Mouse (Mus musculus) right cerebral cortex, postnatal 10 days (tissue): ENCODE measurements around the gene Aldh1a1.
"Not testable (repeated sequence)": the region's sequence is repeated elsewhere in the genome, so short reads cannot be mapped to it uniquely, and the experiment has no call there.

Experiments used
- DNase-seq, 2 experiments: peaks; one replicate each; pipeline ENCODE4 v3.0.0; 2021; ENCODE audit warnings: low spot score in 2 of 2

Gene Aldh1a1

DNA sequence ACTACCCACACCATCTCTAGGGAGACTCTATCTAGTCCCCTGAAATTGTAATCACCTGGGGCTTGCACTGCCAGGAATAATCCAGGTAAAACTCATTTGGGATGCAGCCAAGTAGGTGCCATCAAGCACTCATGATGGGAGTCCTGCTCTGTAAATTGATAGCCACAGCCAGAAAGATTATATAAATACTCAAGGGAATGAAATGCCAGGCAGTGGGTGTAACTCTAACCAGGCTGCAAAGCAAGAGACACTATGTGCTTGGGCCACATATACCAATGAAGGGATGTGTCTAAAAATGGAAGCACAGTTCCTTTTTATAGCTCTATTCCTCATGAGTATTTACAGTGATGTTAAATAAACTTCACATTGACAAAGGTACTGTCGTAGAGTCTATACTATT lies 56.9 kb downstream of the Aldh1a1 start:
- DNase-seq: no peak

DNA sequence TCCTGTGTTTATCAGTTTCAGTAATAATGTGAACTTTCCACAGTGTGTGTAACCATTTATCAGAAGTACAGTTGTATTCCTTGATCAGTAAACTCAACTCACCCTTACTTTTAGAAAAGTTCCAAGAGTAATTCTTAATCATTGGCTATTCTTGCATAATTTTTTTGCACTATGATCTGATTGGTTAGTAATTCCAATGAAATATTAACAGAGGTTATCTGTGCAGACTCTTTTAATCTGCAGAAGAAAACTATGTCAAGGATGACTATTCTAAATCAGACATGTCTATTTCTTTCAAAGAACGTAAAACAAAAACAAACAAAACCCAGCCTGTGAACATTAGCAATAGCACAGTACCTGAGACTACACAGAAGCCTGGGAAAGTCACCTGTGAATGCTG lies 62.9 kb downstream of the Aldh1a1 start:
- DNase-seq: no peak

DNA sequence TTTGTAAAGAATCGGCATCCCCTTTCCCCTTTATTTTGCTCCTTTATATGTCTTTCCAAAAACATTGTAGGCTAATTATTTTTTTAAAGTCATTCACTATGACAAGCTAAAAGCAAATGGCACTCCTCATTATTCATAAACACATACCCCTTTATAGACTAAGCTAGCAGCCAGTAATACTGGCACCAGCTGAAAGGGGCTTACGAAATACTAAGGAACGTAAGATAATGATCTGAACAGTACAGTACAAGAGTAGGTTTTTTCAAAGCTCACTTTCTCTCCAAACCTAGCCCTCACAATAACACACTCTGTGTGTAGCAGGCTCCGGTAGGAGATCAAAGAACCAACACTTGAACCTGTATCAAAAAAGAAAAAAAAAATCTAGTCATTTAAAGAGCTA lies 64.7 kb downstream of the Aldh1a1 start:
- no peak for DNase-seq

DNA sequence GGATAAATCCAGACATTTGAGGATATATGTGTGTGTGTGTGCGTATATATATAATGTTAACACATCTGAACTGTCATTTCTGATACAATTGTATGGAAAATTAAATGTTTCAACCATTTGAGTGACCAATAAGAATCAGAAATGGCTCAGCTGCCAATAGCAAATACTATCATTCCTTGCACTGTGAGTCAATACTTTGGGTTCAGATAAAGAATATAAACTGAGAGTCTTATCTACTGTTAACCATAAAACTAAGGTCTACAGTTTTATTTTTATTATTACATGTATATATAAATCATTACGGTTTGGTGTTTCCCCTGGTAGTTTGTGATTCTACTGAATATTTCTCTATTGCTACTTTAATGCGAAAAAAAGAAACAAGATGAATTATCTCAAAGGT lies 65.6 kb downstream of the Aldh1a1 start:
- no peak for DNase-seq

DNA sequence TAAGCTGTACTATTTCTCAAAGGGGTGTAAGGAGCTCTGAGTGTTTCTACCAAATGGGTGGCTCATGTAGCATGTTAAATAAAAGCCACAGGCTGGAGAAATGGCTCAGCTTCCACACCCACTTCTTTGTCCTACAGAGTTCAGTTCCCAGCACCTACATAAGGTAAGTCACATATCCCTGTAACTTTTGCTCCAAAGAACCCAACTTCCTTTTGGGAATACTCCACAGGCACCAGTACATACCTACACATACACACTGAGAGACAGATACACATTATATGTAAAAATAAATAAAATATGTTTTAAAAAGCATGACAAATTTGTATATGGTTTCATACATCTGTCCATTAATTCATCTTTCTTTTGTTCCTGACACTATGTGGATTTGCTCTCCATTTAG lies 66.0 kb downstream of the Aldh1a1 start:
- no peak for DNase-seq

DNA sequence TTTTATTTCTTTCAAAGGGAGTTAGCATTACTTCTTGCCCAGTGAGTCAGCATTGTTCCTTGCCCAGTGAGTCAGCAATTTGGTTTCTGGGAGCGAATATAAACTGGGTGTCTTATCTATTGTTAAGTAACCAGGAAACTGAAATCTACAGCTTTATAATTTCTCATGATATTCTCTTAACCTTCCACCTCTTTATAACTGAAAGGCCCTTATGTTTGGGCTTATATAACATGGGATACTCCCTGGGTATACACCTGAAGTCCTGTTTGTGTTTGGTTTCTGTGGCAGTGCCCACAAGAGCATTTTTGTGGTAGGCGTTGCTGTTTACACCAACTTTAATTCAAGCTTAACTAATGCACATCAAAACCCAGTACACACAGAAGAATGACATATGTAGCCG lies 66.4 kb downstream of the Aldh1a1 start:
- no peak for DNase-seq

DNA sequence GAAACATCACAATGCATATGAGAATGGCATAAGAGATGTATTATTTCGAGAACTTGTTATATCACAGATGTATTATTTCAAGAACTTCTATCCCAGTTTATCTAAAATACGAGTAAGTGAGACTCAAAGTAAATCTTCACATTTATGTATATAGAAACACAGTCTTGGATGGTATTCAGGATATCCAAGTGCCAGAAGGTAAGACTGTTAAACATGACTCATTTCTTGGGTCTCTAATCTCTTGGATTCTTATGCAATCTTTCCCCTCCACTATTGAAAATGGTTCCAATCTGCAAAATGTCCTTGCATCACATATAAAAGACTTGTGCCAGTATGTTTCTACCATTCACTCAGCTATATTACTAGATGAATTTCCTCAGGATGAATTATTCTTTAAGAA lies 67.4 kb downstream of the Aldh1a1 start:
- no peak for DNase-seq

DNA sequence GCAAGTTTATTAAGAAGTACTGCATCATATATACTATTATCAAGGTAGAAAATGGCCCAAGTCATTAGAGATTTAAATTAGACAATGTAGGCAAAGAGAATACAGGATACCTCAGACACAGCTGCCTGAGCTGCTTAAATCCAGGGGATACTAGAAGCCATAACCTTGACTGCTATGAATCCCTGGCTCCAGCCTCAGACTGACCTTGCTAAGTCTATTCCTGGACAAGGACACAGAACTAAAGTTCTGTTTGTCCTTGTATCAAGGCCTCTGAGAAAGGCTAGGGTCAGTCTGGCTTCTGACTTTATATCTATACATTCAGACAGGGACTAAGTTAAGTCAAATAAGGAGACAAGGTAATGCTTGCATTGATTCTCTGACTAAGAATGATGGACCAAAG lies 69.9 kb downstream of the Aldh1a1 start:
- DNase-seq: no peak

DNA sequence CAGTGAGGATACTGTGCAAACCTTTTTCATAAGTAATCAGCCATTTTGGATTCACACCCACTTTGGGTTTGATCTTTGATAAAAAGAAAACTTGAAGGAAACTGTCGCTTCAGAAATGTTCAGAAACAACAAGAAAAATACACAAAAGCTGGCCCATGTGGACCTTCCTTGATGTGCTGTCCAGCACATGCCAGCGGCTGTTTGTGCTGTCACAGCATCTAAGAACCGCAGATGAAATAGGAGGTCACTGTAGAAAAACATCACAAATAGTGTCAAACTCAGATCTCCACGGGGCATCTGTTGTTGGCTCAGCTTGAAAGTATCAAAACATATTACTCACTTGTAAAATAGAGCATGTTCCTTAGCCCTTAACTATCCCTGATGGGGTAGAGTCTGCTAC lies 73.8 kb downstream of the Aldh1a1 start:
- DNase-seq: no peak

DNA sequence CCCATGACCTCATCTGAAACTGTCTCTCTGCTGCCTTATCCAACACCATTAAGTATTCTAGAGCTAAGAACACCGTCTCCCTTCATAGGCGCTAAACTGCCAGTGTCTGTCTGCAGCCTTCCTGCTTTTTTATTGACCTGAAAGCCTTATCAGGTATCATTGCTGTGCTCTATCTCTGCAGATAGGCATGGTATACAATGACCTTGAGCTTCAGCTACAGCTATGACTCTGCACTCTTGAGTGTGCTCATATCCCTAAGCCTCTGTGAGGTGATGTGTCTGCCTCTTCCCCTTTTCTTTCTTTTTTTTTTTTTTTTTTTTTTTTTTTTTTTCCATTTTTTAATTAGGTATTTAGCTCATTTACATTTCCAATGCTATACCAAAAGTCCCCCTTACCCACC lies 74.5 kb downstream of the Aldh1a1 start:
- DNase-seq: no peak

DNA sequence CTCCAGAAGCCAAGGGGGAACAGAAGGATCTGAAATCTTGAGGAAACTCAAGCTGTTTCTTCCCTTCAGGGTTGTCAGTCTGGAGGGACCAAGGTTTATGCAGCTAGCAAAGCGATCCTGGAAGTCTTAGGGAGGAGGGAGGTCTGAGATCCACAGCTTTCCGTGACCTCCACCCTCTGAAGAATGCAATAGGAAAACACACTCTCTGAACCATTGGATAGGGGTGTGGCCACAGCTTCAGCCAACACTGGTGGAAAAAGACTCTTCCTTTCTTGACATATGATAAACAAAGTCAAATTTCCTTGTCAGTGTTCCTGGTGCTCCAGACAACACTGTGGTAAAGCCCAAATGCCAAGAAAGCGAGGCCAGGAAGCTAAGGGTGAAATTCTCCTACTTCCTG lies 84.5 kb downstream of the Aldh1a1 start:
- DNase-seq: no peak

DNA sequence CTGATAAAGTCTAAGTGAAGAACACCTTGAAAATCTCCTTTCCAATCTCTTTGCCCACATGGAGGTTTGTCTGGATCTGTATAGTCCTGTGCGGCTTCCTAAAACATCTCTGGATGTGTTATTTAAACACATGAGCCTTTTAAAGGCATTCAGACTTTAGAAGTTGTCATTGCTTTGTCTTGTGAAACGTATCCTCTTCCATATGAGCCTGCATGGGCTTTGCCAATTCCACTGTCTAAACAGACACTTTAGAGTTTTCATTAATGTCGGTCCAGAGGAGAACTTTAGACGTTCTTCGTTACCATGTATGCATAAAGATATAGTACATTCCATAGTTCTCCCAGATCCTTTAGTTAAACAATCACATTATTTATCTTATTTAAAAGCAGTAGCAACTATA lies 84.9 kb downstream of the Aldh1a1 start:
- no peak for DNase-seq

DNA sequence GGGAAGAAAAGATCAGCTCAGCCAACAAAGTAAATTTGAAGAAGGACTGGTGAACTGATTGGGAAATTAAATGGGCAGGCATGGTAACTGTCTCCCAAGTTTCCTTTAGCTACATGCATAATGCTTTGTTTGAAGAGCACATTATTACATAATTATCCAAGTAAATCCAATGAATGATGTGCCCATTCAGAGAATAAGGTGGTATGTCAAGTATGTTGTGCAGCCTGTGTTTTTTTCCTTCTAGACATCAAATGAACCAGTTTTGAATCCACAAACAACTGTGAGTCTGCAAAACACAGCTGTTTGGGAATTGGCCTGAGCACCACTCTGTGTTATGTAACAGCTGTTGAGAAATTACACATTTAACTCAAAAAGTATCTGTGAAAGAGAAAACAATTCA lies 107.4 kb downstream of the Aldh1a1 start:
- no peak for DNase-seq

DNA sequence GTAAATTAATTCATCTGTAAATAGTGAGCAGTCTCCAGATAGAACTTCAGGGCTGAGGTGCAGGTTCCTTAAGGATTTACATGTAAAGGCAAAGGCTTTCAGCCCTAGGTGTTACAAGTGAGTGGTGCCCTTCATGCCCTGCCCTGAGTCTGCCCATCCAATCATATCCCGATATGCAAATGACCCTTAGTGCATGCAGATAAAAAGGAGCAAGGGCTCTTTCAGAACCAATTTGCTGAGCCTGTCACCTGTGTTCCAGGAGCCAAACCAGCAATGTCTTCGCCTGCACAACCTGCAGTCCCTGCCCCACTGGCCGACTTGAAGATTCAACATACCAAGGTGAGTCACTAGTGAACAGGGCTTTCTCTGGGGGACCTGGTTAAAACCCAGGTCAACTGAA lies 109.2 kb downstream of the Aldh1a1 start:
- no peak for DNase-seq

DNA sequence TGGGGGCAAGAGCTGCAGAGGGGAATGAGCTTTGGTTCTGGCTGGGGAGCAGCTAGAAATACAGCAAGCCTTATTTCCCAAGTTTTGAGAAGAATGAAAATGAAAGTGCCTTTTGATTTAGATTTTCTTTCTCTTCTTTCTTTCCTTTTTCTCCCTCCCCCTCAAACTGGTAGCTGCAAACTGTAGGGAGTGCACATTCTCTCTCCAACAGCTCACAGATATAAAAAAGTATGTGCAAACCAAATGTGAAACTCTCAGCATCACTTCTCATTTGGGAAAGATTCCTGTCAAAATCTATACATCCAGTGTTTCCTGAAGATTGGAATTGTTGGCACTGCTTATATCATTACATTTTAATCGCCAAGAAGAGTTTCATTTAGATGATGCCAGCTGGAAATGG lies 110.7 kb downstream of the Aldh1a1 start:
- no peak for DNase-seq

DNA sequence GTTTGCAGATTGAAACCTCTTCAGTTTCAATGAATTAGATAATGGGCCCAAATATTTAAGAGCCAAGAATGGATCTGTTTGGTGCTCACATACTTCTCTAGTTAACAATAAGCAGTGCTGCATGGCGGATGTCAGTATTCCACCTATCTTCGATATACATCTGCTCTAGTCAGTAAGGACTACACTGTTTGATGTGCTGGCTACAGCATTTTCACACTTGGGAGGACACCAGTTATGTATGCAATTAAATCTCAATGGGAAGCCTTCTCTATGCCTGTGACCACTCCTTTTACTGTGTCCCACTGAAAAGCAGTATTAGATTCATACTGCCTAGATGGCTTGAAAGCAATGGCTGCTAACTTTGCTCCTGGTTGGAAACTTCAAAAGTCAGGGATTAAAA lies 111.4 kb downstream of the Aldh1a1 start:
- DNase-seq: no peak

DNA sequence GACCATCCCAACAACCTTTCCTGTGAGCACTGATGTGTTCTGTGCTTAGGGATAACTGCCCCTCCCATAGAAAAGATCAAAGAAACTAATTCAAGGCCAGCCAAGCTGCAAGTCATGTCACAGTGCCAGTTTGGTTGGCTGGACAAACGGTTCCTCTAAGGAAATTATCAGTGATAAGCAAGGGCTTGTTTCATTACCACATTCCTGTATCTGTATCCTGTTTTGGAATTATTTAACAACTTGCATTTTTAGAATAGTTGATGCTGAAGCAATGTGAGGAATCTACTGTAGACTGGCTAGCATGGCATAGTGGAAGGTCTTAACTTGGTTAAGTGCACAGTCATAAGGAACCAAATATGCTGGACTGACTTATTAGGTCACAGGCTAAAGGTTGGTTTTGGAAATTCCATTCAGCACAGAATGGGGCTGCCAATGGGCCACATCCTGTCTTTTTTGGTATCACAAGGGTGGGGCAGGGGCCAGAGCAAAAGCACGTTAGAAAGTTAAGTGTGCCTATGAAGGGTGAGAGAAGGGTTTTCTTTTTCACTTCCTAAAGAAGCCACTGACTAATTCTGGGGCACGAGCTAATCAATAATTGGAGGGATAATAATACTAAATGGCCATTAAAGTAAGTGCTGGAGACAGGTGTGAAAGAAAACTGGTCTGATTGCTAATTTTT lies 121.9 kb downstream of the Aldh1a1 start:
- DNase-seq: no peak

DNA sequence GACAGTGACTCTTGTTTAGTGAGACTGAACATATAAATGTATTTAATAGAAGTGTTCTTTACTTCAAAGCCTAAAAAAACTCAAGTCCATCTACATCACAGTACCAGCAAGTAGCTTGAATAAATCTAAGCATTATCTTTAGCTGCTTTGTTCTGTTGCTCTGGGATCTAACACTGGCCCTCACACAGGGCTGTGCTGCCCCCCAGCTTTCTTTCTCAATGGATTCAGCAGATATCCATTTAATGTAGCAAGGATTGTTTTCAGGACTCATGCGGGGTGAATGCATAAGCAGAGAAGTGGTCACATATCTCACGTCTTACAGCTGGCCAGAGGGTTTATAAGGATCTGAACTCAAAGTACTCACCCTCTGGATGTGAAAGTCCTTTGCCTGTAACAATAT lies 129.9 kb downstream of the Aldh1a1 start:
- no peak for DNase-seq

DNA sequence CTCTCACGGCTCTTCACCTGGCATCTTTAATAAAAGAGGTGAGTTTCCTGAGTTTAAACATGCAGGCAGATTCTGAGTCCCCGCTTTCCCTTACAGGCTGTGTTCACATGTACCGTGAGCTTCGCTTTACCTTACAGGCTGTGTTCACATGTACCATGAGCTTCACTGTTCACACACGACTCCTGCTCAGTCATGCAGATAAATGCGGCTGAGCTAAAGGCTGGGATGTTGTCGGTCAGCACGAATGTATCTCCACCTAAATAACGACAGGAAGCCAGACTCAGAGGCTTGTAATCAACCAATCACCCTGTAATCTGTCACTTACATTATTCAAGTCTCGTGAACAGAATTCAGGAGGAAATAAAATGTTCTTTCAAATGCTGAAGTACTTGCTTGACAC lies 130.9 kb downstream of the Aldh1a1 start:
- no peak for DNase-seq

DNA sequence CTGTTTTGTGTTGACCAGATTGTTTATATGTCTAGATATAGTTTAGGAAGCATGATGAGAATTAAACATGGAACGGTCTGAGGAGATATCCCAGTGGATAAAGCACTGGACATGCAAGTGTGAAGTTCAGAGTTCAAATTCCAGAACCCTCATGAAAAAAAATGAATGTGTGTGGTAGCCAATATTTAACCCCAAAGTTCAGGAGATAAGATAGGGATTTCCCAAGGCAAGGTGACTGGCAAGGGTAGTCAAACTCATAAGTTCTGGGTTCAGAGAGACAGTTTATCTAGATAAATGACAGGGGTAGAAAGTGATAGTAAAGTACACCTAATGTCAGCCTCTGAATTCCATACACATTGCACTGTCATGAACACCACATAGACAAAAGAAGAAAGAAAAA lies 138.5 kb downstream of the Aldh1a1 start:
- no peak for DNase-seq

DNA sequence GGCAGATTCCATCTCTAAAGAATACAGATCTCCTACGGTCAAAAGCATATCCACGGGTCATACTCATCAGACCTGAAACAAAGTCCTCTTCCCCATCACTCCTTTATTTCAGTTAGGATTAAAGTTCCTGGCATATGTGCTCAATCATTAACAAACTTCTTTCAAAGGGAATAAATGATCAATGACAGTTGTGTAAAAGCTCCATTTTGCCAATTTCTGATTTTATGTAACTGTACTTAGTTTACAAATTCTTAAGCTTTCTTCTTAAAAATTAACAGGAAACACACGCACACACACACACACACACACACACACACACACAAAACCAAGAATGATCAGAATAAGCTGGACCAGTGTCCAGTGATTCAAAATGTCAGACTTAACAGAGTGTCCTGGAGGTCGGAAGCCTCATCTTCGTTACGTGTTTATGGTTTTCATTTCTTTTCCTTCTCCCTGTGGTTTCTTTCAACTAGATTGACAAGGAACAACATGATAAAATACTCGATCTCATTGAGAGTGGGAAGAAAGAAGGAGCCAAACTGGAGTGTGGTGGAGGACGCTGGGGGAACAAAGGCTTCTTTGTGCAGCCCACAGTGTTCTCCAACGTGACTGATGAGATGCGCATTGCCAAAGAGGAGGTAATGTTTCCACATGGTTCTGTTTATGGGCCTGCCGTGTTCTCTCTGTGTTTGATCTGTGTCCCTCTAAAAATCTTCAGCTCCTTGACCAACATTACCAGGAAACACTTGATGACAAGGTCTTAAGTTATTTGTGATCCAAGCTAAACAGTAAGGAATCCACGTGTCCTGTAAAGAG lies 141.6 kb downstream of the Aldh1a1 start:
- no peak for DNase-seq

DNA sequence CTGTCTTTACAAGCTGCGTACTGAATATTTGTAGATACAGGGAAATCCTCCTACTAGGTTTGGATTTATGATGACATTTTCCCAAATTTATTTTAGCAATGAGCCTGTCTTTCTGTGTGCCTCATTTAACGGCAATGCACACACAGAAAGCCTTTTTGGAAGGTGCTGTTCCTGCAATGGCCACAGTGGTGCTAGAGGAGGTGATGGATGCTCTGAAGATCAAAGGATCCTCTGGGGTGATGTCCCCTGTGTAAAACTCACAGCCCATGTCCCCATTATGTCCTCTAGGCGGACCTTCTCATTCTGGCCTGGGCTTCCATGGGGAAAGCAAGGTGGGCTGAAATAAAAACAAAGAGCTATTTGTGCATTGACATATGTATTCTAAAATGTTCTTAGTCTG lies 151.8 kb downstream of the Aldh1a1 start:
- DNase-seq: no peak

DNA sequence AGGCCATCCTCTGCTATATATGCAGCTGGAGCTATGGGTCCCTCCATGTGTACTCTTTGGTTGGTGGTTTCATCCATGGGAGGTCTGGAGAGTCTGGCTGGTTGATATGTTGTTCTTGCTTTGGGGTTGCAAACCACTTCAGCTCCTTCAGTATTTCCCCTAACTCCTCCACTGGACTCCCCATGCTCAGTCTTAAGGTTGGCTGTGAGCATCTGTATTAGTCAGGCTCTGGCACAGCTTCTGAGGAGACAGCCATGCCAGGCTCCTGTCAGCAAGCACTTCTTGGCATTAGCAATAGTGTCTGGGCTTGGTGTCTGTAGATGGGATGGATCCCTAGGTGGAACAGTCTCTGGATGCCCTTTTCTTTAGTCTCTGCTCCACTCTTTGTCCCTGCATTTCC lies 155.0 kb downstream of the Aldh1a1 start:
- not testable (repeated sequence) for DNase-seq

DNA sequence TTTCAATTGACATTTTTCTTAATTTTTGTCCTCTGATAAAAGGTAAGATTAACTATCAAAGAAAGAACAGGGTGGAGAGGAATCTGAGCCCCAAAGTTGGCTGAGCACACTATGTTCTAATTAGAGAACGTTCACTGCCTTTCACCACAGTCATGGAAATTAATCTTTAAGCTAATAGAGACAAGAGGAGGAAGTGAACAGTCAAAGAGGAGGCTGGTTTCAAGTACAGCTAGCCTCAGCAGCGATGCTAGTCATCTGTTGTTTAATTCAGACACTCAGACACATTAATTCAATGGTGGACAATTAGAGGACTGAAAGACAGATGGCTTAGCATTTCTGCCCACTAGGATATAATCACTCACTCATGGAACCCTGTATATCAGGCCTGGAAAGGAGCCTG lies 157.5 kb downstream of the Aldh1a1 start:
- no peak for DNase-seq
